Mouse (Mus musculus) telencephalon, adult 2 months (tissue): ENCODE results near the gene Corin.
A peak's percentile ranks its signal among the peaks of the same experiment; 100 is the strongest.

ENCODE experiments used
- DNase-seq: peaks from one replicate; pipeline ENCODE4 v3.0.0-alpha.2; 2011; ENCODE audit warnings: low read depth, low spot score

Corin gene

DNA sequence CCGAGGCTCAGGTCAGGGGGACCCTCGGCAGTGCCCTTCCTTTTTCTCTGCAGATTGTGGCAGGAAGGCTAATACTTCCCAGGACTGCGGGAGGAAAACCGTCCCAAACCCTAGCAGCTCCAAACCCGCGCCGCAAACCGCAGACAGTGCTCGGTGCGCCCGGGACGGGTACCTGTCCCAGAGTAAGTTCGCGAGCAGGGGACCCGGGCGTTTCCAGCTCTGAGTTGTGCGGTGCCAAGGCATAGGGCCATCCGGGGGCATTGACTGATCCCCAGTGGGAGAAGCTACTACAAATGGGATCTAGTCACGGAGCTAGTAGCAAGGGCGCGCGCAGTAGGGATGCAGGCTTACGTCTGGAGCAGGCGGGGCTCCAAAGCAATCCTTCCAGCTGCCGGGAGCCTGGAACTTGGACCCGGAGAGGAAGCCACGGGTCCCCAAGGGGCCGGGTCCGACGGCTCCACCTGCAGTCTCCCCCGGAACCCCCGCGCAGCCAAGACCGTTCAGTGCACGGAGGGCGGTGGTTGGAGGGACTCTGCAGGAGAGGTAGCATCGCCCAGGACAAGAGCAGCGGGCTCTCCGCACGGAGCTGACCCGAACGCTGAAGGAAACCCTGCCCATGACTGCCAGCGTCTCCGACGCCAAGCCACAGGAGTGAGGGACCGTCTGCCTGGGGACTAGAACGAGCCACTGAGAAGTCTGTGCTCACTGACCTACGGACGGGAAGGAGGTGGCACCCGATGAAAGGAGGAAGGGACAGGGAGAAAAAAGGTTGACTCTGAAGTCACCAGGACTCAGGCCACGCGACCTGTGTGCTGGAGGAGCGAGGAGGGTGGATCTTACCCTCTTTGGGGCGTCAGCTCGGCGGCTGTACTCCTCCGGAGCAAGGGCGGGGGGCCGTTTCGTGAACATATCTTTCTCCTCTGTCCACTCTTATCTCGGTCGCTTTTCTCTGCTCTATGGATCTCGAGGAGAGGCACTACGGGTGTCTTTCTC is at the start of gene Corin:
Gene Corin, minus strand, starts transcription at position 943 of the 993 bp plus-strand sequence.
- no peak for DNase-seq

GRCm38 (mm10) chr5:72551209-72551608 is 46.9 kb upstream of the Corin start:
- DNase-seq = no peak

- DNase-seq = no peak
Measured at GRCm38 (mm10) chr5:72528896-72529295, 24.6 kb upstream of the Corin start.

DNA sequence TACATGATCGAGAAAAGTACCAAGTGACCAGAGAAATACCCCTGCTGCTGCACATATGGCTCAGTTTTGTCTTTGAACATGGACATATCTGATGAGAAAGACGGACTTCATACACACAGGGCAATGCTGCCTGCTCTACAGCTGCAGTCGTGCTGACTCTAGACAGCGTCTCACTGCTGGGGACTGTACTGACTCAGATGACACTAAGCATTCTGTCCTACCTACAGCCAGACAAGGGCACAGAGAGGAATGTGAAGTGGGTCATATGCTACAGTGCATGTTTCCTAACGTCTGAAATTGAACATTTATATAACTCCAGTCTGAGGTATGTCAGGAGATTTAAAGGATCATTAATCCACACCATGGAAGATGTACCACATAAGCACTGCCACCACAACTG is 9.5 kb upstream of the Corin start:
- no peak for DNase-seq

DNA sequence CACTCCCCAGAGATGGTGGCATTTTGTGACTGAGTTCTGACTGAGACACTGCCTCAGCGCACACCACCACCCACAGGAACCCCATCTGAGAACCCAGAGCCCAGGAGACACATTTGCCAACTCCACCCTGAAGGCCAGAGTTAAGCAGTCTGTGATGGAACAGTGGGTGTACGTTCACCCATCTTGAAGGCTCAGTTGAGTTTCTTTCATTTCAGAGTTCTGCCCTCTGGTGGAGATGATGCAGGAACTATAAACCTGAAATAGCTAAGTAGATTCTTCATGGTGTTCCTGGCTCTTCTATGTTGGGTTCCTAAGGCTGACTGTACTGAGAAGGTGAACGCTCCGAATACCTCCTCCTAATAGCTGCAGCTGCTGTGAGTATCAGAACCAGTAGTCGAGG is 1.5 kb upstream of the Corin start:
- peak; percentile 38 for DNase-seq

DNA sequence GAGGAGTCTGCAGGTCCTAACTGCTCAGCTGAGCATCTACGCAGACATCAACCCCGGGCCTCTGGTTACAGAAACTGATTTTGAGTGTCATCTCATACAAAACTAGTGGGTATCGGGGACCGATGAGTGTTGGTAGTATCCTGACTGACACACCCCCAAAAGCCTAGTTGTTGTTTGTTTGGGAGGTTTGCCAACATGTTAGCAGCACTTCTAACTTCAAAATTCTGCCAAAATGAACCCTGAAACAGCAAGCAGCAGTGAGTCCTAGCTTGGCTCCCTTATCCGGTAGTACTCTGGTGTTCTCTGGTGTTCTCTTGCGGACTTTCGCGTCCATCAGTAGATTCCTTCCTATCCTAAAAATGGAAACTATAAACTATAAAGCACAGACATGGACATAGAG is 1.5 kb downstream of the Corin start:
- DNase-seq = no peak

- no peak for DNase-seq
Measured at GRCm38 (mm10) chr5:72501763-72502162, 2.5 kb downstream of the Corin start.

GRCm38 (mm10) chr5:72498271-72498670 is 6.0 kb downstream of the Corin start:
- DNase-seq = no peak

- DNase-seq = no peak
Measured at GRCm38 (mm10) chr5:72496756-72497155, 7.5 kb downstream of the Corin start.

DNA sequence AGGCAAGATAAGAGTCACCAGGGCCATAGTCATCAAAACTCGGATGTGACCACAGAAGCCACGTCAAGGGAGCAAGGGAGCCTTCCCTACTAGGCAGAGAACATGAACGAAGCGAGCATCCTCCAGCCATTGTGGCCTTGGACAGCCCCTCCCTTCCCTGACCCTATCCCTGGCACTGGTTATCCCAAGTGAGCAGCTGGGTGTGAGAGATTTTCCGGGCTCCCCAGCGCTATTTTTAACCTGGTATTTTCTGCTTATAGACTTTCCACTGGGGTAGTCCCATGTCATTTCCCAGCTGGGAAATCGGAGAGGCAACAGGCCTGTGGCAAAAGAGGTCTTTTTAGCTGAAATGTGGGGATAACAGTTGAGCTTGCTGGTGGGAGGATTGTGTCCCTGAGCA is 10.4 kb downstream of the Corin start:
- no peak for DNase-seq

GRCm38 (mm10) chr5:72491232-72491631 is 13.0 kb downstream of the Corin start:
- no peak for DNase-seq

DNA sequence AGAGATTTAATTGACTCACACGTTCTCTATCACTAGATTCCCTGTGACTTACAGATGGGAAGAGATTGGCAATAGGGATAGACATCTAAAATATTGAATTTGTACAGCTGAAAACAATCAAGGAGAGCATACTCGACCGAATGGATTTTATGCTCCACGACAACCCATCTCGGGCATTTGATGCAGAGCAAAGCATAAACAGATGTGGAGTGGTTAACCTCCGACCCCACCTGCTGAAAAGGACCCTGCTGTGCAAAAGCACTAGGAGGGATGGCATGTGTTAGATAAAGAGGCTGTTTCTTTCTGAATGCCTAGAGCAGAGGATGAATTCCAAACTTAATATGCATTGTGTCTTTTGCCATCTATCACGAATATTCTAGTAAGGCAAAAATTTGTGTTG is 23.8 kb downstream of the Corin start:
- no peak for DNase-seq

DNA sequence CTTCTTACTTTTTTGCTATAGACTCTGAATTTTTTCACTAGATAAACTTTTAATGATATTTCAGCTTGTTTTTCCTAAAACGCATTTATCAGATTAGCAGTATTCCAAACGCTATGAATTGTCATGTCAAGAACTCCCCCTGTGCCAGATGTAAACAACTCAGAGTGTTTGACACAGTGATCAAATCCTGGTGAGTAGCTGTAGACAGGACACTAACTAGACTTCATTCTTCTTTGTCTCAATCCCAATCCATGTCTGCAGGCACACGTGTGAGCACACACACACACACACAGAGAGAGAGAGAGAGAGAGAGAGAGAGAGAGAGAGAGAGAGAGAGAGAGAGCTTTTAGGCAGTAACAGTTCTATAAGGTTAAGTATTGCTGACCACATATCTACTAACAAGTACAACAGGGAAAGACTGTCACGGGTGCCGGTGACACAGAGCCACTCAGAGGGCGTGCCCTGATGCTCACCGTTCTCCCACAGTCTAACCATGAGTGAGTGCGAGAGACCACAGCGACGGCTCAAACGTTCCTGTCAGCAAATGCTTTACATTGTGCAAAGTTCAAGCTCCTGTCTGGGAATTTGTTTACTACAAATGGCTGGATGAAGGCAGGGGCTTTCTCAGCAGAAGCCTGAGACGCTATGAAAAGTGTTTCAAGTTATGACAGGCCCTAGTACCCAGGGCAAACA is 31.8 kb downstream of the Corin start:
- no peak for DNase-seq

- DNase-seq = peak; percentile 12
Measured at GRCm38 (mm10) chr5:72471746-72472145, 32.5 kb downstream of the Corin start.

GRCm38 (mm10) chr5:72464932-72465331 is 39.3 kb downstream of the Corin start:
- no peak for DNase-seq

GRCm38 (mm10) chr5:72459374-72460112 is 44.7 kb downstream of the Corin start:
- no peak for DNase-seq

- no peak for DNase-seq
Measured at GRCm38 (mm10) chr5:72453690-72454089, 50.6 kb downstream of the Corin start.

- DNase-seq = no peak
Measured at GRCm38 (mm10) chr5:72453176-72453575, 51.1 kb downstream of the Corin start.

DNA sequence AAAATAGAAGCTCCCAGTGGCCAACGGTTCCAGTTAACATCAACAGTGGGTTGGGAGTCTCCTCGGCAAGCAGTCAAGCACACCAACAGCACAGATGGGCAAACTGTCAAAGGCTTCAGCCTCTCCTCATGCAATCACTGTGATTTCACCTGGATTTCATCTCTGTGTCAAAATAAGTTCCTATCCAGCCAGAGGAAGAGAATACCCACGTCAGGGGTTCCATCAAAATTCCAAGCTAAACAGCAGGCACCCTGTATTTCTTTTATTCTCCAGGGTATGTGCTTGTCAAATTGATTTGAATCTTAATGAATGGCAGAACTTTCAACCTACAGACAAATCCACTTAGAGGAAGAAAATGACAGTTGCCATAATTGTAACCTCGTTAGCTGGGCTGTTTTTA is 51.5 kb downstream of the Corin start:
- no peak for DNase-seq

GRCm38 (mm10) chr5:72448846-72449245 is 55.4 kb downstream of the Corin start:
- no peak for DNase-seq

GRCm38 (mm10) chr5:72446104-72446503 is 58.2 kb downstream of the Corin start:
- DNase-seq = no peak

DNA sequence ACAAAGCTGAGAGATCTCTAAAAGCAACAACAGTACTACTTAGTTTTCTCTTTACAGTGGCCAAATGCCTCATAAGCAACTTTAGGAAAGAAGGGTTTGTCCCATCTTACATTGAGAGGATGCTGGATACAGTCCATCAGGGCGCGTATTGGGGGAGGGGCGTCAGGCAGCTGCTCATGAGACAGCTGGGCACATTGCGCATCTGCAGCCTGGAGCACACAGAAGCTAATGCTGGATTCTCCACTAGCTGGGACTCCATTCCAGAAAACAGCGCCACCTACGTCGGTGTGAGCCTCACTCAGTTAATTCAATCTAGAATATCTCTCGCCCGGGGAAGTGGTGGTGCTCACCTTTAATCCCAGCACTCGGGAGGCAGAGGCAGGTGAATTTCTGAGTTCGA is 60.3 kb downstream of the Corin start:
- DNase-seq = no peak
